Comparison of ENCODE assay signal across 7 mouse cellular contexts in genomic region chr4:12339236-12339635, GRCm38 (mm10).
"Had no signal": no experiment of that assay in that cellular context is flagged by ENCODE, and none has a peak within 500 bp of the region (broad histone marks: within the 10 kb centered on the region; RNA-seq: fewer than 3 reads in every experiment).

No protein-coding gene starts in this region.

- DNase-seq: lung, adult 2 months; lung, postnatal 14 days; lung, postnatal 36 days; right cerebral cortex, postnatal 14 days; thymus, adult 2 months; thymus, postnatal 25 days; thymus, postnatal 4 days had no signal
